Mouse (Mus musculus): ENCODE results near the gene Cox5b. TPM values are rescaled to one million over a fixed set of nuclear protein-coding genes. Genes with fewer than 3 reads are reported as not detected.
"Not testable (repeated sequence)": the region's sequence is repeated elsewhere in the genome, so short reads cannot be mapped to it uniquely, and the experiment has no call there.

Cox5b gene
- 326 and 756 TPM in 2 replicates for total RNA-seq (2017)

DNA sequence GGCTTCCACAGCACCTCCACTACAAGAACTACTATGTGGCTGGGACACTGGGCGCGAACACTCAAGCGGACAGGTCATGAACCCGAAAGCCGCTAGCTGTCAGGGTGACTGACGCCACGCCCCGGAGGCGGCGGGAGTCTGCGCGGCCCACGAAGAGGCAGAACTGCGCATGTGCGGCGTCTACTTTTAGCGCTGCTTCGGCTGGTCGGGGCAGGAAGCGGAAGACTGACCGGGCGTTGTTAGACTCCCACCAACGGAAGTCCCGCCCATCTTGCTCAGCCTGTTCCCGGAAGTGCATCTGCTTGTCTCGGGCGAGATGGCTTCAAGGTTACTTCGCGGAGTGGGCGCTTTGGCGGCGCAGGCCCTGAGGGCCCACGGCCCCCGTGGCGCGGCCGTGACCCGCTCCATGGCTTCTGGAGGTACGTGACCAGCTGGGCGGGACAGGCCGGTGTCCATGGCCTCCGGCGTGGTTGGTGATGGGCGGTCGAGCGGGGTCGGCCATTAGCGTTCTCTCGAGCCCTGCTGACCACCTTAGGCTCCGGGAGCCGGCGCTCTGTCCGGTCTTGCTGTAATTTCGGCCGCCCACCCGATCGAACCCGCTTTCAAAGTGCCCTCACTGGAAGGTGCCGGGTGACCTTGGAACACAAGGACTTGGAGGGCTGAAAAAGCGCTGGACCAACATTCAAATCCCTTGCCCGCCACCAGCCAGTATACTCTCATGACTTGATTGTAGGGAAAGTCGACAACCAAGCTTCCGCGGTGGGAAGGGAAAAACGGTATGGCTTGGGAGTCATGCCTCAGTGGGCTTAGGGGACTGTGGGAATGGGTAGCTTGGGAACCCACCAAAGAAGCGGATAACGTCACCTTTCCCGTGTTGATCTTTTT lies at the start of gene Cox5b:
Cox5b (plus strand) TSS at position 179 of the 885 bp plus-strand sequence.
- peak; percentile 98 for ATAC-seq (replicated peaks; ENCODE audit: low read depth, poor library complexity, severe bottlenecking)

DNA sequence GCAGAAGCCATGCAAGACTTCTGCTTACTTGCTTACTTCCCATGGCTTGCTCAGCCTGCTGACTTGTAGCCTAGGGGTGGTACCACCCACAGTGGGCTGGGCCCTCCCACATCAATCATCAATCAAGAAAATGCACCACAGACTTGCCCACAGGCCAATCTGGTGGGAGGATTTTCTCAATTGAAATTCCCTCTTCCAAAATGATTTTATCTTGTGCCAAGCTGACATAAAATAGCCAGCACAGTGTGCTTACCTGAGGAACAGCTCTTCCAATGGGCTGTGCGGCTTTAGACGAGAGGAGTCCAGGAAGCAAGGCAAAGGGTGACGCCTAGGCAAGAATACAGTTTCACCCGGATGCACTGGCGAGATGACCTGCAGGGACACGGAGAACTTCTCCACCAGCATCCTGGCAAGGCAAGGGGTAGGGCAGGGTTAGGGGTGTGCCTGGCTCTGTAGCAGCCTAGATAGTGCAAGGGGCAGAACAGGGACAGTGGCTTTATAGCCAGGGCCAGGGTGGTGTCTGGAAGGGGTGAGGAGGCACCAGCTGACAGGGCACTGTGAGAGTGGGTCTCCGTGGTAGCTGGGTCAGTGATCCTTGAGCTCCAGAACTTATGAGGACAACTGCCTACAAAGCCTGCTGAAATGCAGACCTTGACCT lies 47.2 kb upstream of the Cox5b start:
- ATAC-seq (replicated peaks; ENCODE audit: low read depth, poor library complexity, severe bottlenecking): no peak

DNA sequence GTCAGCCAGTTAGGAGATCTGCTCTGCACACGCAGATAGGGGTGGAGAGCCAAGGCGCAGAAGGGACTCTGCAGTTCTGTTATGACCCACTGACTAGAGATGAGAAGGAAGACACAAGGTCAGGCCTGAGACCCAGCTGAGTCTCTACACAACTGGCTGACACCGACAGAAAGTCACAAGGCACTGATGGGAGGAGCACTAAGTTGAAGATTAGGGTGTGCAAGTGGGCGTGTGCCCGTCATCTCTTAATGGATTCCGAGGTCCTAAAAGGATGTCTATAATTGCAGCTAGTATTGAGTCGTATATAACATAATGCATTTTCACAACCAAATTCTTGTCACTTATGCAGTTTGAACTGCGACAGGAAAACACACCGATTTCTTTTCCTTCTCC lies 46.6 kb upstream of the Cox5b start:
- 0 out of 2 replicates have a peak, but pooled peaks have one; percentile 13 for ATAC-seq (replicated peaks; ENCODE audit: low read depth, poor library complexity, severe bottlenecking)

DNA sequence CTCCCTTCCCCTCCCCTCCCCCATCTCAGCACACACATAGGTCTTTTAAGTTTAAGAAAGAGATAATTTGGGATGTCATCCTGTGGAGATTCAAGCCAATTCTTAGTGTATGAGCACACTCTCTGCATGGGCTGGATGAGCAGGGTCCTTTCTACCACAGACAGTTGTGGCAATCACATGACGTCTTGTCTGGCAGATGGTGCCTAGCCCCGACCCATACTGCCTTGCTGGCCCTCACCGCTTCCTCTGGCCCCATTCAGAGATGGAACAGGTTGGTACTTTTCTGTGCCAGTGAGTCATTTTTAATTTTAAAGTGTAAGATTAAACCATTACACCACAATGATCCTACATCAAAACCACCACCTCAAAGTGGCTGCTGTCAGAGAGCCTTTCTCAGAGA lies 45.0 kb upstream of the Cox5b start:
- ATAC-seq (replicated peaks; ENCODE audit: low read depth, poor library complexity, severe bottlenecking): no peak

DNA sequence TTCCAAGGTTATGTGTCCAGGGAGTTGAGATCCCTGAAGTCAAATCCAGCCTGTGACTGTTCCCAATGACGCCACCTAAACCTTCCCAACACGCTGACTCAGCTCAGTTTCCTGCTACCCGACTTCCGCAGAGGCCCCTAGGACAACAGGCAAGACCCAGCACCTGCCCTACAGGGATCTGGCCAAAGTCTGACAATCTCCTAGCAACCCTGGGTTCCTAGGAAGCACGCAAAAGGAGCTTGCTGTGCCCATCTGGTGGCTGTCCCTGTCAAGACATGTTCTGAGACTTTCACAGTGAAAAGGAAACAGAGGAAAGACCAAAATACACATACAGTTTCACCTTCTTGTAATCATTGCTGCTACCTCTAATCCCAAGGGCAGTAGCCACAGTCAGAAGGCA lies 43.6 kb upstream of the Cox5b start:
- ATAC-seq (replicated peaks; ENCODE audit: low read depth, poor library complexity, severe bottlenecking): no peak

DNA sequence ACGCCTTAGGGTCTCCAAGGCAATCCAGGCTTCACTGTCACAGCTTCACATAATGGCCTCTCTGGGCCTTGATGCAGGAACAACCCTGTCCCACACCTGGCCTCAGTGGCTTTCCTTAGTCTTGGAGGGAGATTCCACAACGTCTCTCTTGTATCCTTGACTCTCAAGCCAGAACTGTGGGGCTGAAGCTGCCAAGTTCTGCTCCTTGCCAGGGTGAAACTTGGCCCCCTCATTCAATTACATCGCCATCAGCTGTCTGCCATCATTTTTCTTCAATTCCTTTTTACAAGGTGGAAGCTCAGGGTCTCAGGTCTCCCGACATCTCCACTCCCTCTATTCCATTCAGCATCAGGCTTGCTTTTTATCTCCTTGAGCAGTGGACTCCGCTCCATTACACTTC lies 36.2 kb upstream of the Cox5b start:
- no peak for ATAC-seq (replicated peaks; ENCODE audit: low read depth, poor library complexity, severe bottlenecking)

DNA sequence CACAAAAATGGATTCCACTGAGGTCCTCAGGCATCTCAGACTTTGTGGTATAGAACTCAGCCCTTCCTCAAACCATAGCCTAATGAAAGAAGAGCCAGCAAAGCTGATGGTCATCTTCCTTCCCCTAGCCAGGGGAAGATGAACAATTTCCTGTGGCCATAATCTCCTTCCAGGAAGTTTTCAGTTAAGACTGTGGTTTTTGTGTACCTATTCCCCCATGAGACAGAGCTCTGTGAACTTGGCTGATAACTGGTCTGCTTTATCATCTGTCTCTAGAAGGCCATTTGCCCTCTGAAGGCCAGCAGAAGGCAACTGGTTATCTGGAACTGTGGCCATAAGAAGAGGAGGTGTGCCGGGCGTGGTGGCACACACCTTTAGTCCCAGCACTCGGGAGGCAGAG lies 35.0 kb upstream of the Cox5b start:
- no peak for ATAC-seq (replicated peaks; ENCODE audit: low read depth, poor library complexity, severe bottlenecking)

DNA sequence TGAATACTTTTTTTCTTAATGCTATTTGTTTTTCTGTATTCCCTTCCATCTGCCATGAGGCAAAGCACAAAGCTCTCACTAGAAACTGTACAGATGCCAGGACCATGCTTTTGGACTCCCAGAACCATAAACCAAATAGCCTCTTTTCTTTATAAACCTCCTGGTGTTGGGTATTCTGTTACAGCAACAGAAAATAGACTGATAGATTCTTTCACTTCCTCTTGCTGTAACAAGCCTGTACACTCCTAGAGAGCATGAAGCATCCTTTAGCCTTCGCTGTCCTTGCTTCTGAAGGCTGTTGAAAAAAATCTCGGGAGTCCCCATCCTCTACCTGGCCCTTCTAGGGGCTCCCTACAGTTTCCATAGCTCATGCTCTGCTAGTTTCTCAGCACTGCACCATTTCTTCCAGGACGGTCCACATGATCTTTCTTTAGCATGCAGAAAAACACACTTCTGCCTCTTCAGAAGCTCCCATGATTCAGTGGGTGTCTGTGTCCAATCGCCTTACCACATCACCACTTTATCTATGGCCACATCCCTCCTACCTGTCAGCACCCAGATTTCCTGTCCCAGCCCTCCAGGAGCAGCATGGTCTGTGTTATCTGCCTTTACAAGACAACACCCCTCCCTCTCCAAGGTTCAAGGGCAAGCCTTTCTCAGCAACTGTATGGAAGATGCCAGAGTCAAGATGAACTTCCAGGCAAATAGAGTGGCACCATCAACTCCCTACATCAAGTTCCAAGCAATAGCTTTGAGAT lies 33.4 kb upstream of the Cox5b start:
- ATAC-seq (replicated peaks; ENCODE audit: low read depth, poor library complexity, severe bottlenecking): peak; percentile 25; the same call in 1 of the 2 replicates

DNA sequence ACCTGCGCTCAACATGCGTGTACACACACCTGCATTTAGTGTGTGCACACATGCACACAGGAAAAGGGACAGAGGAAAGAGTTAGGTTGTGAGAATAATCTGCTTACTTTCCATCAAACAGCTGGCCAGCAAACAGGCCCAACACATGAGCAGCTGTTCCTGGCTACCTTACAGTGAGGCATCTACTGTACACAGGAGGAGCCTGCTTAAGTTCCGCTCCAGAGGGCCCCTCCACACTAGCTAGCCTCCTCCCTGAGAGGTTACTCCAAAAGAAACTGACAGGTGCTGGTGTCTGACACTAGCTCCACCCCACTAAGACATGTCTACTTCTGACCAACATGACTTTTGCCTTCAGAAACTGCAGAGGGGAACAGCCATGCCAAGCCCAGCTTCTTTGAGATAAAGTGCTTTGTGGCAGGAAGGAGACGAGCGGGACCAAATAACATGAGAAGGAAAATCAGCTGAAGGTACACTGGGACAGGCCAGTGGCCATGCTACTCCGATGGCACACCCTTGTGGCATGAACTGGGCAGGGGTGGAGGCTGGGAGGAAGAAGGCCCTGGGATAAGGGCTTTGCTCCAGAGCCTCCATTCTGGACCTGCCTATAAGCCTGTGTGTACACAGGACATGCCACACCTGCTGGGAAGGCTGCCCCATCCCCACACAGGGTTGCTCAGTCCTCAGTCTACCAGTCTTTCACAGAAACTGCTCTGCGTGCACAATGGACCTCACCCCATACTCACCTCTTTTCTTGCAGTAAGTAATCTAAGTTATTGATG lies 32.4 kb upstream of the Cox5b start:
- ATAC-seq (replicated peaks; ENCODE audit: low read depth, poor library complexity, severe bottlenecking): 0 out of 2 replicates have a peak, but pooled peaks have one; percentile 36

DNA sequence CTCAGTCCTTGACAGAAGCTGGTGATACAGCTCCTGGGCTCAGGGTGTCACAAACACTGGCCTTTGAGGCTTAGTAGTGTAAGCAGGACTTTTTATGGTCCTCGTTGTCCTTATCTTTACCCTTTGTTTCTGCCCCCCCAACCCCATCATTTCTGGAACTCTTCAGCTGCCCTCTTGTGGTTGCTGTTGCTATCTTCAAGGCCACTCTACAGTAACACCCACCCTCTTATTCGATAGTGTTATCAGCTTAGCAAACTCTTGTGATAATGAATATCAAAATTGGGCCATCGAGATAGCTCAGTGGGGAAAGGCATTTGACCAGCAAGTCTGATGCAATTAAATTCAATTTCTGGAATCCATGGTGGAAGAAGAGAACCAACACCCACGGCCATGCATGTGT lies 26.8 kb upstream of the Cox5b start:
- ATAC-seq (replicated peaks; ENCODE audit: low read depth, poor library complexity, severe bottlenecking): peak; percentile 65; the same call in 1 of the 2 replicates

DNA sequence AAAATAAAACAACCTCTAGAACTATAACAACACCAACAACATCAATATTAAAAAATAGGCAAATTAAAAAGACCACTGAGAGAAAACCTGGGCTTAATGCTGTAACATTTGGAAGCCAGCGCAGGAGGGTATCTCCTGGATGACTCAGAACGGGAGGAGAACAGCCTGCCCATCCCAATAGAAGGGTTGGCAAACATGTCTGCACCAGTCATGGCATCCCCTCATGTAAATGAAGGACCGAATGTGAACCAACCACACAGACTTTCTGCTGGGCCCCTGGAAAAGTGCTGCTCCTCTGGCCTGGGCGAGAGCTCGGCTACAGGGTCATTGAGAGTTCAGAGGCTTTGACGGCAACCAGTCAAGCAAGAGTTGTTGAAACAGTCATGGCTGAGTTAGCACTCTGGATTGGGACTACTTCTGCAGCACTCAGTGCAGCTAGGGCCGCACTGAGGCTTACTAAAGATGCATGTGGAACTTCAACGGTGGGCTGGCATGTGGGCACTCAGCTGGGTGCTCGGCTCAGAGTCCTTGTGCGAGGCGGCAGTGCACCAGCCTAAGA lies 26.0 kb upstream of the Cox5b start:
- no peak for ATAC-seq (replicated peaks; ENCODE audit: low read depth, poor library complexity, severe bottlenecking)

DNA sequence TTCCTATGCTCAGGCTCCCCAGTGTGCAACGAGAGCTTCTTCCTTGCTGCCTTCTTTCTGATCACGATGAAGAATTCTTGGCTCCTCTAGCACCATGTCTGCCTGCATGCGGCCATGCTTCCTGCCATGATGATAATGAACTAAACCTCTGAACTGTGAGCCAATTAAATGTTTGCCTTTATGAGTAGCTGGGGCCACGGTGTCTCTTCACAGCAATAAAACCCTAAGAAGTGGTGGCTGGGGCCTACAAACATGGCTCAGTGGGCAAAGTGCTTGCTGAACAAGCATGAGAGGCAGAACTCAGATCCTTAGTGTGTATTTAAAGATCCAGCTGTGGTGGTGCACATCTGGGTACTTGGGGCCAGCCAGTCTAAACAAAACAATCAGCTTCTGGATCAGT lies 25.3 kb upstream of the Cox5b start:
- ATAC-seq (replicated peaks; ENCODE audit: low read depth, poor library complexity, severe bottlenecking): no peak

DNA sequence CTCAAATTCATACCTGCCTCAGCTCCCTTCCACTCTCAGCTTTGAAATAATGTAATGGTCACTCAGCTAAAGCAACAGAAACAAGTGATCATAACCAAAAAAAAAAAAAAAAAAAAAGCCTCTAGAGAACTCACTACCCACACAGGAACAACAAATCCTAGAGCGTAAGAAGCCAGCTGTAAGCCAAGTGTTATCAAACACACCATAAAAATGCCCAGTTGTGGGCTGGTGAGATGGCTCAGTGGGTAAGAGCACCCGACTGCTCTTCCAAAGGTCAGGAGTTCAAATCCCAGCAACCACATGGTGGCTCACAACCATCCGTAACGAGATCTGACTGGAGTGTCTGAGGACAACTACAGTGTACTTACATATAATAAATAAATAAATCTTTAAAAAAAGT lies 23.2 kb upstream of the Cox5b start:
- ATAC-seq (replicated peaks; ENCODE audit: low read depth, poor library complexity, severe bottlenecking): not testable (repeated sequence)

DNA sequence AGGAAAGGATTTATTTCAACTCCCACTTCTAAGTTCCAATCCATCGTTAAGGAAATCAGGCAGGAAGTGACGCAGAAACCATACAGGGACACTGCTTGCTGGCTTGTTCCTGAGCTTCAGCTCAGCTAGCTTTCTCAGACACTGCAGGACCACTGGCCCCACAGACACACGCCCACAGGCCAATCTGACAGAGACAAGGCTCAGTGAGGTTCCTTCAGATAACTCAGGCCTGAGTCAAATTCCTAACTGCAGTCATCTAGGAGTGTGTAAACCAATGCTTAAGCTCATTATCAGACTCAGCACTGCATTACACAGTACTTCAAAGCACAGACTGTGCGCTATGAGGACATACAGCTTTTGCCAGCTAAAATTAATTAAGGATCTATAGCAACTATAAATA lies 21.0 kb upstream of the Cox5b start:
- ATAC-seq (replicated peaks; ENCODE audit: low read depth, poor library complexity, severe bottlenecking): peak; percentile 56

DNA sequence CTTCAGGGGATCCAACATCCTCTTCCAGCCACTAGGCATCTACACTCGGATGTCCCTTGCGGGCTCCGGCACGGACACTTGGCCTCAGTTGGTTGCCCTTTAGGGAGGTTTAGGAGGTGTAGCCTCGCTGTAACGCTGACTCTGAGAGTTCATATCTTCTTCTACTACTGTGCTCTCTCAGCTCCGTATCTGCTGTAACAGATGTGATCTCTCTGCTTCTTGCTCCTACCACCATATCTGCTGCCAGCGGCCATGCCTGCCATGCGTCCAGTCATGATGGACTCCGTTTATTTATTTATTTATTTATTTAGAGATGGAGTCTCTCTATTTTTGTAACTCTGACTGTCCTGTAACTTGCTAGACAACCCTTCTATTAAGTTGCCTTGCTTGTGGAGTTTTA lies 20.0 kb upstream of the Cox5b start:
- ATAC-seq (replicated peaks; ENCODE audit: low read depth, poor library complexity, severe bottlenecking): no peak

DNA sequence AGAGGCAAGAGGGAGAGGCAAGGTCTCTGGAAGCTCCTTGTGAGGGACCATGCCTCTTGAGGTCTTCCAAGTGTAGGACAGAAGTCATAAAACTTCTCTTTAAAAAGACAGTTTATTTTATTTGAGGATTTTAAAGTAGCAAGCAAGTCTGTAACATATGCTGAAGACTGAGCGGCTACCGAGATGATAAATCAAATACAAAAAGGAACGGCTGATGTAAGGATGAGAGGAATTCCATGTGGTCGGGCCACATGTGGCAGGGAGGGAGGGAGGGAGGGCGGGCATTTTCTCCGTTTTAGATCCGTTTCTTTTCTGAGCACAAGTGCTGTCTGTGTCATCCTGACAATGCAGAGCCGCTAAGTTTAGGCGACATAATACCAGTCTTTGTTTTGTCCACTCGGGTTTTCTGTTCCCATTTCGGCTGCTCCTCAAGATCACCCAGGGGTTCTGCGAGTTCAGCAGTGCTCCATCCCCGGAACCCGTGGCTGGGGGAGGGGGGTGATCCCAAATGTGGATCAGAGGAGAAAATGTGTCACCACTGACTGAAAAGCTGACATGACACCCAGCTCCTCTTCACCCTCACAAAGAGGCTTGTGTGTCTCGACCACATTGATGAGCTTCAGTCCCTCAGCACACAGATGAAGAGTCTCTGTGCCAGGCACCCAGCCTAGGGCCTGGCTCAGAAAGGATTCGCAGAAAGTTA lies 18.4 kb upstream of the Cox5b start:
- ATAC-seq (replicated peaks; ENCODE audit: low read depth, poor library complexity, severe bottlenecking): no peak

DNA sequence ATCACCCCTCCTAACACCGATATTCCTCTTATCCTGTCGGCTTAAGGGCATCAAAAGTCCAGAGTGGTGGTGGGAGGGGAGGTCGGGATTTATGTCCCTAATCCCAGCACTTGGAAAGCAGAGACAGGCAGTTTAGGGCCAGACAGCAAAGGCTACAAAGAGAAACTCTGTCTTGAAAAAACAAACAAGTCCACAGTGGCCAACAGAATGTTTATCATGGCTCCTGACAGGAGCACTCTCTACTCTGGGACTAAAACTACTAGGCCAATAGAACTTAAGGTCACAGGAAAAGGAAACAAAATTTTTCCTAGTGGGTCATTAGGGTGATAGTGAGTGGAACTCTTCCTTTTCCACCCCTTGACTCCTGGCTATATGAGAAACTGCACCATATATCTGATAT lies 16.3 kb upstream of the Cox5b start:
- ATAC-seq (replicated peaks; ENCODE audit: low read depth, poor library complexity, severe bottlenecking): no peak

DNA sequence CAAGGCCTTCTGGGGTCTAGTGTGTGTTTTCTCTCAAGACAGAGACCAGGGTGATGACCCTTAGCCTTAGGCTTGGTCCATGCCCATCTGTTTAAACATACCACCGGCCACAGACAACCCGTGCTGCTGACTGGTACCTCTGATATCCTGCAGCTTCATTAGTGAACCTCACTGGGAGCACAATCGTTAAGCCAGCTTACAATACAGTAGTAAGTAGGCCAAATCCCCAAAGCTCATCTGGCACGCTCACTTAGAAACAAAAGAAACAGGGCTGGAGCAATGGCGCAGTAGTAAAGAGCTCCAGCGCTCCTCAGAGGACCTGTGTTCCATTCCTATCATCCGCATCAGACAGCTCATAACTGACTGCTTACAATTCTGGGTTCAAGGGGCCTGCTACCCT lies 10.4 kb upstream of the Cox5b start:
- ATAC-seq (replicated peaks; ENCODE audit: low read depth, poor library complexity, severe bottlenecking): no peak

Measured in common myeloid progenitor, adult 5-6 weeks (primary cell).